Mouse (Mus musculus) hindbrain, postnatal 0 days (tissue): ENCODE measurements at regions not wholly inside any gene's neighbourhood (a gene's known extent, or its start where the extent isn't known, plus 50 kb on each side); places are given as distances from the start of the nearest gene placed in this dataset.

ENCODE experiments used
- ATAC-seq: fragments of 200-750 bp; cut with Nextera tagmentation; 2 replicates; pipeline ENCODE4 v1.8.0; 2017; ENCODE audit warnings: mild to moderate bottlenecking, moderate TSS enrichment, moderate library complexity
- DNase-seq: peaks from one replicate; pipeline ENCODE4 v3.0.0-alpha.2; 2015; ENCODE audit warnings: low spot score
- H3K27ac ChIP-seq: fragments of 300-500 bp; sonication (generic); 2 replicates; pipeline ENCODE4 v1.5.1; 2014; ENCODE audit warnings: mild to moderate bottlenecking
- H3K27me3 ChIP-seq: fragments of 300-500 bp; sonication (generic); 2 replicates; pipeline ENCODE4 v1.6.1; 2014; ENCODE audit warnings: low read length, mixed read lengths; ENCODE audit not compliant: insufficient read depth
- H3K36me3 ChIP-seq: fragments of 300-500 bp; sonication (generic); 2 replicates; pipeline ENCODE4 v1.6.1; 2014; ENCODE audit warnings: low read length, mixed read lengths; ENCODE audit not compliant: insufficient read depth
- H3K4me1 ChIP-seq: fragments of 300-500 bp; sonication (generic); 2 replicates; pipeline ENCODE4 v1.6.1; 2014; ENCODE audit warnings: antibody characterized with exemption, low read length, mixed read lengths; ENCODE audit not compliant: insufficient read depth
- H3K4me2 ChIP-seq: fragments of 300-500 bp; sonication (generic); 2 replicates; pipeline ENCODE4 v1.6.1; 2014; ENCODE audit warnings: low read depth, mild to moderate bottlenecking, low read length, moderate library complexity, mixed read lengths
- H3K4me3 ChIP-seq: fragments of 300-500 bp; sonication (generic); 2 replicates; pipeline ENCODE4 v1.5.1; 2014; ENCODE audit warnings: low read length
- H3K9ac ChIP-seq: fragments of 300-500 bp; sonication (generic); replicated peaks from 2 replicates; pipeline ENCODE4 v1.6.1; 2014; ENCODE audit warnings: mild to moderate bottlenecking, low read length, moderate library complexity, mixed read lengths
- H3K9me3 ChIP-seq: fragments of 300-500 bp; sonication (generic); 2 replicates; pipeline ENCODE4 v1.6.1; 2016; ENCODE audit warnings: low read length, mixed read lengths
- CTCF ChIP-seq: IDR thresholded peaks from 2 replicates; pipeline ENCODE4 v1.5.1; 2016; ENCODE audit warnings: antibody characterized with exemption, control low read depth, low read depth
- WGBS: fragments of 180-500 bp; shearing (Covaris S2); extraction: QIAGEN DNeasy Blood & Tissue Kit; methylation state at CpG from one replicate; pipeline ENCODE4 v1.1.7; 2014; 5-methylcytosine and 5-hydroxymethylcytosine counted together

DNA sequence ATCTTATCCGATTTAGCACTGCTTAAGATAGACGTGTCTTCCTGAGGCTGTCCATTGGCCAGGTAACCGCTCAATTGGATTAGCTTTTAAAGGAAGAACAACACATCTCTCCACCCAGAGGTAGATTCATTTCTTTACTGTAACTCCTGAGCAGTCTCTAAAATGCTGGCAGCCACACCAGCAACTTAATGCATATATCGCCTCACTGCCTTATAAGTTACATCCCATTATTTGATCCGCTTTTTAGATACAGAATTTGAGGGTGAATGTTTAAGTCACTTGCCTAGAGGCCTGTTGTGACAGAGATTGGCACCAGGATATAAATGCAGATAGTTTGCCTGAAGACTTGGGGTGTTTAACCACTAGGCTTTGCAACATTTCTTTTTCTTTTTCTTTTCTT, 77.7 kb upstream of the Cav2 start:
- no peak overlapping the region for H3K9ac ChIP-seq
- H3K4me2 ChIP-seq = no peak overlapping the region
- H3K4me1 ChIP-seq = no peaks in the 10 kb centered on the region
- no peak for TF ChIP-seq CTCF
- H3K27ac ChIP-seq = no peak overlapping the region
- WGBS = 96% methylated on average over 5 of the region's 5 CpGs
- no peaks in the 10 kb centered on the region for H3K36me3 ChIP-seq
- ATAC-seq (no peak), DNase-seq (no peak)
- H3K27me3 ChIP-seq = no peaks in the 10 kb centered on the region
- H3K9me3 ChIP-seq = no peaks in the 10 kb centered on the region
- H3K4me3 ChIP-seq = no peak overlapping the region

DNA sequence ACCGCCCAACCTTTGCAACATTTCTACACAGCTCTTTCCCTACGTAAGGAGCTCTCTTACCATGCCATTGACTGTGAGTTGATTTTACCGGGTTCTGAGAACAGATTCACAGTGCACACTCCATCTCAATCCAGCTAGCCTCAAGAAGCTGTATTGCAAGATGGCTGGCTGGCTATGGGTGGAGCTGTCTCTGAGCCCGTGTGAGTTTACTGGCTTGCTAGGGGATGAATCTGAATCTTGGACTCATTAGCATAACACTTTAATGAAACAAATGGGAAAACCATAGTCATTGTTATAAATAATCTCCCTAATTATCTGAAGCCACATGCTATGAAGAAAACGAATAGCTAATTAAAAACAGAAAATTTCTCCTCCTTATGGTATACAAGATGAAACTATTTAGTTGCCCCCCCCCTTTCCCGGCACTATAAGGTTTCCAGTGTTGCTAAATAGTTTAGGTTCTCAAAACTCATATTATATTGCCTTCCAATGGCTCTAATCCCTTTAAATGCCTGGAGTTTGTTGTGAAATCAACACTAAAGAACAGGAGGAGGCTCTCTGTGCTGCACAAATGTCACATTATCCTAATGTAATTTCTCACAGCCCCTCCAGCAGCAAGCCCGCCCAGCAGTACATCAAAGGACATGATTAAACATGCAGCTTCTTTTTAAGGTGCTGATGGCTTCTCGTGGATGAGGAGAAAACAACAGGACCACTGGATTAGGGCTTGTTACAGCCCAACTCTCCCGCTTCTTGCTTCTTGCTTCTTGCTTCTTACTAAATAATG, 76.9 kb upstream of the Cav2 start:
- Histone ChIP-seq H3K36me3 (no peaks in the 10 kb centered on the region), H3K4me3 (no peak overlapping the region), H3K4me2 (no peak overlapping the region), H3K9me3 (no peaks in the 10 kb centered on the region), H3K27ac (no peak overlapping the region), H3K4me1 (no peaks in the 10 kb centered on the region), H3K9ac (no peak overlapping the region), H3K27me3 (no peaks in the 10 kb centered on the region)
- TF ChIP-seq CTCF = no peak
- DNase-seq (no peak), ATAC-seq (no peak)
- 61% methylated on average over 9 of the region's 9 CpGs for WGBS

DNA sequence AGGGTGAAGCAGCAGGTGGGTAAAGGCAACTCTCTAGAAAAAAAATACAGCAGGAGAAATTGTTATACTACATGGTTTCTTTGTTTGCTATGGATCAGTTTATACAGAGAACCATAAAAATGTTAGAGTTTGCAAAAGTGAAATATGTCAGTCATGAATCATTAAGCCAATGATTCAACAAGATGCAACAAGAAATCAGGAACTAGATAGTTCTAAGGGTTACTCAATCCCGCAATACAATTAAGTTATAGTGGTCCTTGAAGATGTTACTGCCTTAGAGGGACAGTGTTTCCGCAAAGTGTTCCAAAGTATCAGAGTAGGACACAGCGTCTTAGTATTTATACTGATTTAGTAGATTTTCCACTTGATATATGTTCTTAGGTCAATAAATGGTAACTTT, 74.1 kb upstream of the Cav2 start:
- Histone ChIP-seq H3K36me3 (no peaks in the 10 kb centered on the region), H3K9me3 (no peaks in the 10 kb centered on the region), H3K27me3 (no peaks in the 10 kb centered on the region), H3K27ac (no peak overlapping the region), H3K4me3 (no peak overlapping the region), H3K9ac (no peak overlapping the region), H3K4me2 (no peak overlapping the region), H3K4me1 (no peaks in the 10 kb centered on the region)
- DNase-seq = no peak
- no peak for TF ChIP-seq CTCF
- no peak for ATAC-seq
- WGBS = 97% methylated on average over 3 of the region's 3 CpGs

DNA sequence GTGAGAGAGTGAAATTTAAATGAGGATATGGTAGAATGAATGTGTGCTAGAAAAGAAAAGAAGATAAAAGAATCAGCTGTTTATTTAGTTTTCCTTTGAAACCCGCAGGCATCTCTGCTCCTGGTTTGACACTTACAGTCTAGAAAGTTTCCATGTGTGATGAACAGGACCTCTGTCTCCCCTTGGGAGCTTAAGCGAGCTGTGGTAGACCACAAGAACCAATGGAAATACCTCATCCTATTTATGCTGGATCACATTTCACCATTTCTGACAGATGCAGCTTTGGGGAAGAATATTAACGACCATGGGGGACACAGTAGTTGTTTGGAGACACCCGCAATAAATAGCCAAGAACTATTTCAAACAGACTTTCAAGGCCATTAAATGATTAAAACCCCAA, 71.2 kb upstream of the Cav2 start:
- H3K4me1 ChIP-seq = no peaks in the 10 kb centered on the region
- H3K4me3 ChIP-seq = no peak overlapping the region
- 76% methylated on average over 4 of the region's 4 CpGs for WGBS
- H3K27me3 ChIP-seq = no peaks in the 10 kb centered on the region
- H3K36me3 ChIP-seq = no peaks in the 10 kb centered on the region
- no peak overlapping the region for H3K4me2 ChIP-seq
- no peak for ATAC-seq
- DNase-seq = no peak
- H3K27ac ChIP-seq = no peak overlapping the region
- no peak for TF ChIP-seq CTCF
- no peak overlapping the region for H3K9ac ChIP-seq
- H3K9me3 ChIP-seq = no peaks in the 10 kb centered on the region

DNA sequence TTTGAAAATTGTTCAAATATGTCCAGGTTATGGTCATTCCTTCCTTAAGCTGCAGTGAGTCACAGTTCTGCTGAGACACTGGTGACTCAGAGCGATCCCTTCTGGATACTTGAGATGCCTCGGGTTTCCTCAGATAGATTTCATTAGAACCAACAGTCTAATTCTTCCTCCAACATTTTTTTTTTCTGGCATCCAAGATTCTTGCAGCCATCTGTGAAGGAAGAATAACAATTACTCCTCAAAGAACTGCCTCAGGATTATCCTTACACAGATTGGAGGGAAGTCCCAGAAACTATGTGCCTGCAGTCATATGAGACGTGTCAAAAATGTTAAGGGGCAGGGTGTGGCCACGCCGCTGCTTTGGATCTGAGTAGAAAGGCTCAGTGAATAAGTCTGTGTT, 69.6 kb upstream of the Cav2 start:
- no peak overlapping the region for H3K4me2 ChIP-seq
- no peaks in the 10 kb centered on the region for H3K27me3 ChIP-seq
- WGBS = 73% methylated on average over 5 of the region's 5 CpGs
- H3K9ac ChIP-seq = no peak overlapping the region
- H3K9me3 ChIP-seq = no peaks in the 10 kb centered on the region
- H3K27ac ChIP-seq = no peak overlapping the region
- H3K36me3 ChIP-seq = no peaks in the 10 kb centered on the region
- no peak for TF ChIP-seq CTCF
- ATAC-seq (no peak), DNase-seq (no peak)
- no peak overlapping the region for H3K4me3 ChIP-seq
- H3K4me1 ChIP-seq = no peaks in the 10 kb centered on the region

DNA sequence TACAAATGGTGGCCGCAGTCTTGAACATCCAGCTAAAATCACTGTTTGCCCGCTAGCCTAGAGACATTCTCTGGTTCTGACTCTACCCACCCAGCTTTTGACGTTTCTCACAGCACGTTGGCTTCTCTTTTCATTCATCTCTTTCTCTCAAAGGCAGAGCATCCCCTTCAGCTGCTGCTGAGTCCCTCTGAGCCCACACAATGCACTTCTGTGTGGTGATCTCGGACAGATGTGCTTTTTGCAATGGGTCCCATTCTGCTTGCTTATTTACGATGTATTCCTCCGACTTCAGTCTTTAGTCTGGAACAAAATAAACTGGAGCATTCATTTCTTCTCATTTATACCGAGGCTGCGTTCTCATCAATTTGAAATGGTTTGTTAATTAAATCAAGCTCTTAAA, 66.2 kb upstream of the Cav2 start:
- H3K9ac ChIP-seq = no peak overlapping the region
- H3K4me3 ChIP-seq = no peak overlapping the region
- no peaks in the 10 kb centered on the region for H3K27me3 ChIP-seq
- no peaks in the 10 kb centered on the region for H3K4me1 ChIP-seq
- H3K27ac ChIP-seq = no peak overlapping the region
- H3K9me3 ChIP-seq = no peaks in the 10 kb centered on the region
- DNase-seq = peak; percentile 18
- 46% methylated on average over 9 of the region's 9 CpGs for WGBS
- no peak for TF ChIP-seq CTCF
- ATAC-seq = peak; percentile 61; the same call in 1 of the 2 replicates
- H3K4me2 ChIP-seq = no peak overlapping the region
- H3K36me3 ChIP-seq = no peaks in the 10 kb centered on the region

DNA sequence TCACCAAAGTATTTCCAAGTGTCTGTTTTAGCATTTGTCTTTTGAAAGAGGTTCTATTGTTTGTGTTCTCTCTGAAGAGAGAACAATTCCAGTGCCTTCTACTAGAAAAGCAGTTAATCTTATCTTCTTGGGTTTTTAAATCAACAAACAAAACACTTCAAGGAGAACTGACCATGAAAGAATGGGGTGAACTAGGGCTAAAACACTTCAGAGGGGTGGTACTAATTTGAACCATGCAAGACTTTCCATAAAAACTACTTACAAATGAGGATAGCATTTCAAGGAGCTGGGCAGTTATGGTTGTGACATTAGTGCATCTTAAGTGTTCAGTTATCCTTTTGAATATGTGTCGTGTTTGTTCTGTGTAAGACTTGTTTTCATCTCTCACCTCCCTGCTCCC, 64.5 kb upstream of the Cav2 start:
- Histone ChIP-seq H3K4me3 (no peak overlapping the region), H3K4me2 (no peak overlapping the region), H3K4me1 (no peaks in the 10 kb centered on the region), H3K27ac (no peak overlapping the region), H3K27me3 (no peaks in the 10 kb centered on the region), H3K9me3 (no peaks in the 10 kb centered on the region), H3K9ac (no peak overlapping the region), H3K36me3 (no peaks in the 10 kb centered on the region)
- ATAC-seq (no peak), DNase-seq (no peak)
- WGBS = 95% methylated on average over 1 of the region's 1 CpGs
- no peak for TF ChIP-seq CTCF
